Mouse (Mus musculus) layer of hippocampus, adult 11-12 months (tissue): ENCODE data around the gene Scrn3.

Experiments
- DNase-seq: peaks from one replicate; pipeline ENCODE4 v3.0.0; 2022; ENCODE audit warnings: low spot score

Scrn3 gene

DNA sequence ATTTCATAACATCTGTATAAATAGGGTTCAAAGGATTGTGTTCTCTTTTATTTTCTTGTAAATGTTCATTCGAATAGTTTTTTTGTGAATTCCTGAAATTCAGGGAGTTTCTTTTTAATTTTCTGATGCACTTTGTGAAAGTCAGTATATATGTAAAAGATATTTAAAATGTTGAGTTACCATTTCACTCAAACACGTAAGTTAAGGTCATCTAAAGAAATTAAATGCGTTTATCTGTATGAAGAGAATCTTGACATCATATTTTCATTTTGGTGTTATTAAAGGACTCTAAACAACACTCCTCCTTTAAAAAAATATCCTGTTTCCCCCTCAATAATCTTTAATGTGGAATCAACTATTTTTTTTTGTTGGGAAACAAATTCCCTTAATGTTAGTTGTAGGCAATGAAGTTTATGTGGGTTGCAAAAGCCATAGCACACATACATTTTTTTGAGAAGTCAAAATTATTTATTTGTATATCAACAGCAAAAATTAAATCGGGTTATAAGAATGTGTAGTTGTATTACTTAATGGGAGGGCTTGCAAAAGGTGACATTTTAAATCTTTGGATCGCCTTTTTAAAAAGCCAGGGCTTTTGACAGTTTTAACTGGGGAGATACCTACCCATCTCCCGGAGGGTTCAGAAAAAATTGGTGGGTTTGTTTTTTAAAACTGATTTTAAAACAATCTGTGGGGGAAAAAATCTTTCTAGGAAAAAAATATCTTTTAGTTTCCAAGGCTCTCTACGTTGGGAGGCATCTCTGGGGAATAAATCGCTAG lies 37.0 kb upstream of the Scrn3 start:
- no peak for DNase-seq

- no peak for DNase-seq
These were observed 36.2 kb upstream of the Scrn3 start for GRCm38 (mm10) chr2:73276141-73276571.

DNA sequence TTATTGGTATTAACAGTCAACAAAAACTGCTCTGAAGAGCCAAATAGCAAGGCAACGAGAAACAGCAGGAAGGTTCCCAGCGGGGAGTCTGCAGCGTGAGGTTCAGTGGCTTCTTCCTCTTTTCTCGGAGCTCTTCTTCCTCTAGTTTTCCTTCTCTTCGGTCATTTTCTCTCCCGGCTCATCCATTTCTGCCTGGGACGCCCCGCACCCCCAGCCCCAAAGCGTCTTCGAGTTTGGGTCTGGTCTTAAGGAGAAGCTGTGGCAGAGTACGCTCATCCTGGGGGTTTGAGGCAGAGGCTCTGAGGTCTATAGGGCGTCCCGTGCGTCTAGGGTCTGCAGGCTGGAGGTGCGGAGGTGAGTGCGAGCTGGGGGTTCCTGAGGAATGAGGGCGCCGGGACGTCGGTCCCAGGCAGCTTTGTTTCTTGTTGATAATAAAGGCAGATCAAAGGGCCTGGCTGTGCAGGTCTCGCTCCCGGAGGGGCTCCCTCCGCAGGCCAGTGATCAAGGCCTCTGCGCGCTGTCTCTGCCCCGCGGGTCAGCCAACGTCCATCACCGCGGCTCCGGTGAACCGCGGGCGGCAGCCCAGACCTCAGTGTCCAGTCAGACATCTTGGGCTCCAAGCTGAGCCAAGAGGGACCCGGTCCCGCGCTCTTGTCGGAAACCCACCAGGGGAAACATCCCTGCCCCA lies 35.2 kb upstream of the Scrn3 start:
- DNase-seq: no peak

DNA sequence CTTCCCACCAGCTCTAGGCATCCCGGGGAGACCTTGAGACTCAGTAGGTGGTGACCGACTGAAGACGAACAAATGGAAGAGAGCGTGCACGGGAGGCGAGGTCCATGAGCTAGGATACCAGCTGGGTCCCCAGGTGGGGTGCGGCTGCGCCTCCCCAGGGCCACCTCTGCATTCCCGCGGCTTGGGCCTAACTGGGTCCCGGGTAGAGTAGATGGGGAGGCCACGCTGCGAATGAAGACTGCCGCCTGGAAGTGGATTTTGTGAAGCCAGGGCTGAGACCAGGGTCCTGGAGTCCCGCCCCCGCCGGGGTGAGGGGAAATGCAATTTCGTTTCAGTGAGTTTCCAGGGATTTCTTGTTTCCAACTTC lies 34.7 kb upstream of the Scrn3 start:
- no peak for DNase-seq

DNA sequence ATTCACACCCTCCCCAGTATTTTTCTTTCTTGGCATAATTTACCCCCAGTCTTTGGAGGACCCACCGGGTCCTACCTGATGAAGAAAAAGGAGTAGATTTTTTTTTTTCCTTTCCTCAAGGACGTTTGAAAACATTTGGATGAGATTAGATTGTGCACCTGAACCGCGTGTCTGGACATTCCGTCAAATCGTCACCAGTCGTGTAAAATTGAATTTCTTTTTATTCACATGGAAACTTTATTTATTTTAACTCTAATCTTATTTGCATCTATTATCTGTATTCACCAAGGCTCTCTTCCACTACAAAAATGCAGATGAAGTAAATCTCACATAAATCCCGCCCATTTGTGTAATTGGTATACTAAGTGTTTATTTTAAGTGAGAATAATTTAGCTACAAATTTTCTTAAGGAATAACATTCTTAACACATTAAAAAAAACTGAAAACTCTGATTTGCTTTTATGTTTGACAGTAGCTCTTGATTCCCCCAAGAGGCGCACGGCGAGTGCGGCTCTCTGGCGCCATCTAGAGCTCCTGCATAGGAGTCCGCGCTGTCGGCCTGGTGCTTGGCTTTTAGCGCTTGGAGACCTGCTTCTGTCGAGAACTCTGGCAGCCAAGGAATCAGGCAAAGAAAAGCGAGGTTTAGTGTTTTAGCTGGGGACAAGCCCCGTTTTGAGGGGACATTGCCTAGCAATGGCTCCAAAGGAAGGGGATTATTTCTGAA lies 34.1 kb upstream of the Scrn3 start:
- DNase-seq: peak; percentile 86

GRCm38 (mm10) chr2:73278869-73279268 lies 33.5 kb upstream of the Scrn3 start:
- DNase-seq: no peak

GRCm38 (mm10) chr2:73279271-73280038 lies 32.9 kb upstream of the Scrn3 start:
- no peak for DNase-seq

DNA sequence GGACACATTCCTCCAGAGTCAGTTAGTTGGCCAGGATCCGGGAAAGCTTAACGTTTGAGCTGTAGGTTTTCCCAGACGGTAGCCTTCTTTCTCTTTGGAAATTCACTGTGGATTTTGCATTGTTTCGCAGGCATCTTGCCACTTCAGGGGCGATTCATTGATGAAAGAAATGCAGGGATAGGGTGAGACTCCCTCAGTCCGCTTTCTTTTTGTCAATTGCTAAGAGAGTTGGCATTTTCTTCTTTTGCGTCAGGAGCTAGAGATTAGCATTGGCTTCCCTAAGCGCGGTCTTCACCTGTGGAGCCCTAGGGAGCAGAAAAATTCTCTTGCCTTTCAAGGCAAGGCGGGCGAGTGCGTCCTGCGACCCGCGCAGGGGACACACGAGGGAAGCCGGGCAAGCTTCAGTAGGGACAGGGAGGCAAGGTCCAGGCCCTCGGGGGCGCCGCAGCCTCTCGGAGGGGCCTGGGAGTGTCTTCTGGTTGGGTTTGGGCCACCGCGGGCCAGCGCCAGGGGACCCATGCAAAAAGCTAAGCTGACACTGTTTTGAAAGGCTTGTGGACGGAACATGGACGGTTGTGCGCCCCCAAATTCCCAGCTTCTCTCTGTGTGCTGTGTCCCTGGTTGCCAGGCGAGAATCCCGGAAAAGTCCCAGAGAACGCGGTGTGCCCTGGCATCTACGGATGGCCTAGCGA lies 31.9 kb upstream of the Scrn3 start:
- no peak for DNase-seq

GRCm38 (mm10) chr2:73281048-73281661 lies 31.2 kb upstream of the Scrn3 start:
- no peak for DNase-seq

GRCm38 (mm10) chr2:73281707-73282106 lies 30.7 kb upstream of the Scrn3 start:
- no peak for DNase-seq

GRCm38 (mm10) chr2:73285630-73286029 lies 26.8 kb upstream of the Scrn3 start:
- no peak for DNase-seq

GRCm38 (mm10) chr2:73291130-73291529 lies 21.3 kb upstream of the Scrn3 start:
- DNase-seq: no peak

DNA sequence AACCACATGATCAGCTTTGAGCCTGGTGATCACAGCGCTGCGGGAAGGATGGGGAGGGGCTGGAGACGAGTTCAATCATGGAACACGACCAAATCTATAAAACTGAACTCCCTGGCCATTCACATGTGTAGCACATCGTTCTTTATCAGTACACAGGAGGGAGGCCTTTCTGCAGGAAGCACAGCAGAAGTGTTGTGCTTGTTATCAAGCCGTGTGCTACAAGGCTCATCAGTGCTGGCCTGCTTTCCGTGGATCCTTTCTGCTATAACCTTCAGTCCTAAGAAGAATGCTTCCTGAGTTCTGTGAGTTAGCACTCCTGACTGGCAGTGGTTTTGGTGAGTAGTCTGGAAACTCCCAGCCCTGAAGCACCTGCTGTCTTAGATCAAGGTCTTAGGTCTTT lies 17.4 kb upstream of the Scrn3 start:
- DNase-seq: no peak

DNA sequence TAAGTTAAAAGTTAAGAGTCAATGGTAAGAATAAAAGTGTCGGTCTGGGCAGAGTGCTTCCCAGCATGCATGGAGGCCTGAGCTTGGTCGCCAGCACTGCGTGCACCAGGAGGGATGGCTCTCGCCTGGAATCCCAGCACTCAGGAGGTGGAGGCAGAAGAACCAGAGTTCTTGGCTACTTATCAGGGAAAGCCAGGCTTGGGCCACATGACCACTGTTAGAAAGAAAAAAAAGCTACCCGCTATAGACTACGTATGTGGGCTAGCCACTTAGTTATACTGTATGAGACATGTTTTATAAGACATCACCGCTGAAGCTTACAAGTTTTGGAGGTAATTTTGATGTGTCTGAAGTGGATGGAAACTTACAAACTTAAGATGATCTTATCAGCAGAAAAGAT lies 14.2 kb upstream of the Scrn3 start:
- DNase-seq: no peak

- no peak for DNase-seq
These were observed 13.6 kb upstream of the Scrn3 start for GRCm38 (mm10) chr2:73298841-73299240.

DNA sequence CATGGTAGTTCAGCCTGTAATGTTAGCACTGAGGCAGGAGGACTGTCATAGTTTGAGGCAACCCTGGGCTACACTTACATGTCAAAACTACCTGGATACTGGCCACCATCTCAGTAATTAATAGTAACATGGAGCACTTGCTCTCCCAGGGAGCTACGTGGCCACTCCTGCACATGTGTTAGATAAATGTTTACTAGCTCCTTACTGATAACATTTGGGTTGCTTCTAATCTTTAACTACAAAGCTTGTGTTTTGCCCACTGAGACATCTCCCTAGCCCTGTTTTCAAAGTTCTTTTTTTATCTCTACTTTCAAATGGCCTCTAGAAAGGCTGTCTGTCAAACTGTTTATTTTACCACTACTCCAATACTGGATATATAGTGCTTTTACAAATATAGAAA lies 10.4 kb upstream of the Scrn3 start:
- no peak for DNase-seq

DNA sequence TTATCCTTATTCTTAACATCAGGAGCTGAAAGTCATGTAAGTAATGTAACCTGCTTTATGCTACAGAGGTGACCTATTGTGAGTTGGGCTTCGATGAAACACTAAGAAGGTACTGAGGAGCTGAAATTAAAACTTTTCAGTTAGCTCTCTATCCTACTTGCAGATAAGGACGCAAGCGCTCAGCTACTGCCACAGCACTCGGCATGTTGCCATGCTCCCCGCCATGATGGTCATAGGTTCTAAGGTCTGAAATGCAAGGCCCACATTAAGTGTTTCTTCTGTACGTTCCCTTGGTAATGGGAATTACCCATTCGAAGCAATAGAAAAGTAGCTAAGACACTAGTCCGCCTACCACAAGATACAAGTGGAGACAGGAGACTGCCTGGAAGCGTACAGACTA lies 9.7 kb upstream of the Scrn3 start:
- no peak for DNase-seq

DNA sequence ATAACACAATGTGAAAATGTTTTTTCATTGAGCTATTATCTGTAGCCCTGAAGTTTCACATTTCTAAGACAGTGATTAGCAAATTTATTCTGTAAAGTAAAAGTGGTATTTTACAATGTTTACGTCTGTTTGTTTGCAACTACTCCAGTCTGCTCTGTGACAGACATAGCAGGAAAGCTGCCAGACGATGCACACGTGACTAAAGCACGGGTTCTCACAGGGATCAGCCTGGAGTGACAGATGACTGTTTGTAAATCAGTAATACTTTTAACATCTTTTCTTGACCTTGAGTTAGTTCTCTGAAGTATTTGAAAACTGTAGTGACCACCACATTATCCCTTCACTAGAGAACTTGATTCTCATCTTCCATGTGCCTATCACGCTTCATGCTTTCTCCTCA lies 7.9 kb upstream of the Scrn3 start:
- no peak for DNase-seq

- no peak for DNase-seq
These were observed 6.4 kb upstream of the Scrn3 start for GRCm38 (mm10) chr2:73306006-73306405.

- DNase-seq: peak; percentile 37
These were observed 708 bp downstream of the Scrn3 start for GRCm38 (mm10) chr2:73313117-73313501.

DNA sequence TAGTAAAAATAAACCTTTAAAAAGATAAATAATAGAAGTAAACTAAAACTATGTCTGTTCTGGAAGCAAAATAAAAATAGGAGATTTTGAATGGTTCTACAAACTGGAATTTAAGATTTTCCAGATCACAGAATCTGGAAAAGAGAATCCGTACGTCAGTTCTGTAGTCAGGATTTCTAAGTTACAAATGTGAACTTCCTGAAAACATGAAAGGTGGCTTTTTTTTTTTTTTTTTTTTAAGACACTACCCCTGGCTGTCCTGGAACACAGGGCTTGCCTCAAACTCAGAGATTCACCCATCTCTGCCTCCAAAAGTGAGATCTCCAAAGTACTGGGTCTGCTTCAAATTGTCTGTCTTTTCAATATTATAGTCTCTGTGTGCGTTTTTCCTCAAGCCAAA lies 1.9 kb downstream of the Scrn3 start:
- DNase-seq: no peak
